Mouse (Mus musculus): ENCODE measurements at regions not wholly inside any gene's neighbourhood (a gene's known extent, or its start where the extent isn't known, plus 50 kb on each side); places are given as distances from the start of the nearest gene placed in this dataset.

DNA sequence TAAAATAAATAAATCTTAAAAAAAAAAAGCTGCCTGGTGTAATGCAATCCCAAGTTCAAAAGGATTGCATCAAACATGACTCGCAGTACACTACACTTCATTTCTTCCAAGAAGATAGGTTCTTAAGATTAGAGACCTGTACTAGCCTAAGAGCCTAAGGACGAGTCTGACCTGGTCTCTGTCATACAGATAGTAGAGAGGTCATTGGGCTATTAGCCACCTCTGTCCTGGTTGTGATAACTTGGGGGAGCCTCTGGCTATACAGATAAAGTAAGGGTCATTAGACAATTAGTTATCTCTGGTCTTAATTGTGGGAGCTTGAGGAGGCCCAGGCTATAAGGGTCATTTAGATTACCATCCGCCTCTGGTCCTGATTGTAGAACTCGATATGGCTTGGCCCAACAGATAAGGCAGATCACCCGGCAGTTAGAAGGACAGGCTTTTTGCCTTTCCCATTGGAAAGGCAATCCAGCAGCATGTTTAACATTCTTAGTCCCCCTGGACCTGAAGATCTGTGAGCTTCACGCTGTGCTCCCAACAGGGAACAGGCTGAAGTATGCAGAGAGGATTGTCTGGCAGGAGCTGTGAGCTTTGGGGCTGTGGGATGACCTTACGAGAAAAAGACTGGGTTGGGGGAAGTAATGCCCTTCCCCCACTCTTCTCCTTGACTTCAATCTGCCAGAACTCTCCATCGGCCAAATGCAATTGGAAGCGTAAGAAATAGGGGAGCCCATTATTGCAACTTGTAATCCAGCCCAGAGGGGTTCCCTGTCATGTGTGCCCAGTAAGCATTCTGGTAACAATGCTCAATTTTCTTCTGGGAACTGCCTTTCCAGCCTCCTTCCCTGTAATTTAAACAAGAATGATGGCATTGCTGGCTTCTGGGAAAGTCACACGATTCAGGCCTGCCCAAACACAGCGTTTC, 199.0 kb upstream of the Jmjd1c start:
- H3K4me3 ChIP-seq (ENCODE audit: low read depth, low read length) = no peak overlapping the region
- ATAC-seq (replicated peaks; ENCODE audit: low FRiP score) = no peak
- no peak overlapping the region for H3K27ac ChIP-seq (ENCODE audit: low read depth, low read length)
- 28% methylated on average over 11 of the region's 11 CpGs for WGBS
- H3K4me1 ChIP-seq (replicated peaks; ENCODE audit: control insufficient read depth, insufficient read depth, low read length) = peaks cover 4% of the 10 kb centered on the region
- no peak for DNase-seq (ENCODE audit: low spot score)
- no peaks in the 10 kb centered on the region for H3K9me3 ChIP-seq (ENCODE audit: control insufficient read depth, low read length)
- H3K27me3 ChIP-seq (replicated peaks; ENCODE audit: control insufficient read depth, insufficient read depth, low read length) = no peaks in the 10 kb centered on the region
- H3K4me2 ChIP-seq = no peak overlapping the region
- H3K9ac ChIP-seq (ENCODE audit: low read depth, low read length) = no peak overlapping the region
- no peaks in the 10 kb centered on the region for H3K36me3 ChIP-seq (ENCODE audit: control insufficient read depth, insufficient read depth, low read length)

DNA sequence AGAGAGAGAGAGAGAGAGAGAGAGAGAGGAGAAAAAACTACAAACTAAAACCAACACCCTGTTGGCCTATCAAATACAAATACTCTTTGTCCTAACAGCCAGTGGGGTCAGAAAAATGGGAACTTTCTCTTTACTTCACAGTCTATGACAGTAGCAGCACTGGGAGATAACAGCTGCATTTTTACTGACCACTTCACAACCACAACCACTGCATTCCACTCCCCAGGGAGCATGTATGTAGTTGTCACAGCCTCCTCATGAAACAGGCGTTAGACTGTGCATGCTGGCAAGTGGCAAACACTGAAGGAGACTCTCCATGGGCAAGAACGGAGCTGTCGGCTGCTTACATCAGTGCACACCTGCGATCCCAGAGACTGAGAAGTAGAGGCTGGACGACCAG, 196.2 kb upstream of the Jmjd1c start:
- WGBS = 79% methylated on average over 5 of the region's 5 CpGs
- Histone ChIP-seq H3K27me3 (replicated peaks; ENCODE audit: control insufficient read depth, insufficient read depth, low read length) (no peaks in the 10 kb centered on the region), H3K4me2 (no peak overlapping the region), H3K36me3 (ENCODE audit: control insufficient read depth, insufficient read depth, low read length) (no peaks in the 10 kb centered on the region), H3K27ac (ENCODE audit: low read depth, low read length) (no peak overlapping the region), H3K4me3 (ENCODE audit: low read depth, low read length) (no peak overlapping the region), H3K9me3 (ENCODE audit: control insufficient read depth, low read length) (no peaks in the 10 kb centered on the region), H3K4me1 (replicated peaks; ENCODE audit: control insufficient read depth, insufficient read depth, low read length) (peaks cover 8% of the 10 kb centered on the region), H3K9ac (ENCODE audit: low read depth, low read length) (no peak overlapping the region)
- DNase-seq (ENCODE audit: low spot score) = no peak
- no peak for ATAC-seq (replicated peaks; ENCODE audit: low FRiP score)

DNA sequence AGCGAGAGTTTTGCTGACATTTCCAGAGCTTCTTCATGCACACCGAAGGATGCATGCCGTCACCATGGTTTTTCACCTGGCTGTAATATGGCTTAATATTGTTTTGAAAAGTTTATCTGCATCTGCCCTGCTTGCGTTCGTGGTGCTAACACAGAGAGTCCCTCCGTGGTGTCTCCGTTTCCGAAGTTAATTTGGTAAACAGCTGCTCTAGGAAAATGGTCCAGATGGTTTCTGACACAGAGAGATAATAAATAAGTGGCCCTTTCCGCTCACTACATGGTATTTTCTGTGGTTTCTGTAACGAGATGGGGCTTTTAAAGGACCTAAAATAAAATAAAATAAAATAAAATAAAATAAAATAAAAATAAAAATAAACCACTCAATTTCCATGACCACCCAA, 195.1 kb upstream of the Jmjd1c start:
- Histone ChIP-seq H3K4me2 (peak overlapping the region; percentile 28; the same call in 1 of the 2 replicates), H3K36me3 (ENCODE audit: control insufficient read depth, insufficient read depth, low read length) (no peaks in the 10 kb centered on the region), H3K27me3 (replicated peaks; ENCODE audit: control insufficient read depth, insufficient read depth, low read length) (no peaks in the 10 kb centered on the region), H3K4me1 (replicated peaks; ENCODE audit: control insufficient read depth, insufficient read depth, low read length) (peaks cover 8% of the 10 kb centered on the region), H3K9ac (ENCODE audit: low read depth, low read length) (no peak overlapping the region), H3K27ac (ENCODE audit: low read depth, low read length) (no peak overlapping the region), H3K4me3 (ENCODE audit: low read depth, low read length) (no peak overlapping the region), H3K9me3 (ENCODE audit: control insufficient read depth, low read length) (no peaks in the 10 kb centered on the region)
- ATAC-seq (replicated peaks; ENCODE audit: low FRiP score) = 0 out of 2 replicates have a peak, but pooled peaks have one; percentile 38
- WGBS = 44% methylated on average over 10 of the region's 10 CpGs
- no peak for DNase-seq (ENCODE audit: low spot score)

- 6% methylated on average over 9 of the region's 9 CpGs for WGBS
- DNase-seq (ENCODE audit: low spot score) (no peak), ATAC-seq (replicated peaks; ENCODE audit: low FRiP score) (no peak)
- H3K4me2 ChIP-seq = peak overlapping the region; percentile 55
- H3K27ac ChIP-seq (ENCODE audit: low read depth, low read length) = no peak overlapping the region
- H3K9ac ChIP-seq (ENCODE audit: low read depth, low read length) = no peak overlapping the region
- no peaks in the 10 kb centered on the region for H3K9me3 ChIP-seq (ENCODE audit: control insufficient read depth, low read length)
- H3K4me1 ChIP-seq (replicated peaks; ENCODE audit: control insufficient read depth, insufficient read depth, low read length) = peaks cover 8% of the 10 kb centered on the region
- peak overlapping the region; percentile 20 for H3K4me3 ChIP-seq (ENCODE audit: low read depth, low read length)
- H3K36me3 ChIP-seq (ENCODE audit: control insufficient read depth, insufficient read depth, low read length) = no peaks in the 10 kb centered on the region
- no peaks in the 10 kb centered on the region for H3K27me3 ChIP-seq (replicated peaks; ENCODE audit: control insufficient read depth, insufficient read depth, low read length)
These were observed 194.1 kb upstream of the Jmjd1c start for GRCm38 (mm10) chr10:66901873-66902272.

- Histone ChIP-seq H3K4me2 (no peak overlapping the region), H3K4me1 (replicated peaks; ENCODE audit: control insufficient read depth, insufficient read depth, low read length) (peaks cover 10% of the 10 kb centered on the region), H3K9me3 (ENCODE audit: control insufficient read depth, low read length) (no peaks in the 10 kb centered on the region), H3K27ac (ENCODE audit: low read depth, low read length) (no peak overlapping the region), H3K36me3 (ENCODE audit: control insufficient read depth, insufficient read depth, low read length) (no peaks in the 10 kb centered on the region), H3K4me3 (ENCODE audit: low read depth, low read length) (no peak overlapping the region), H3K27me3 (replicated peaks; ENCODE audit: control insufficient read depth, insufficient read depth, low read length) (no peaks in the 10 kb centered on the region), H3K9ac (ENCODE audit: low read depth, low read length) (no peak overlapping the region)
- 77% methylated on average over 10 of the region's 10 CpGs for WGBS
- DNase-seq (ENCODE audit: low spot score) (no peak), ATAC-seq (replicated peaks; ENCODE audit: low FRiP score) (no peak)
These were observed 191.2 kb upstream of the Jmjd1c start for GRCm38 (mm10) chr10:66904552-66905367.

DNA sequence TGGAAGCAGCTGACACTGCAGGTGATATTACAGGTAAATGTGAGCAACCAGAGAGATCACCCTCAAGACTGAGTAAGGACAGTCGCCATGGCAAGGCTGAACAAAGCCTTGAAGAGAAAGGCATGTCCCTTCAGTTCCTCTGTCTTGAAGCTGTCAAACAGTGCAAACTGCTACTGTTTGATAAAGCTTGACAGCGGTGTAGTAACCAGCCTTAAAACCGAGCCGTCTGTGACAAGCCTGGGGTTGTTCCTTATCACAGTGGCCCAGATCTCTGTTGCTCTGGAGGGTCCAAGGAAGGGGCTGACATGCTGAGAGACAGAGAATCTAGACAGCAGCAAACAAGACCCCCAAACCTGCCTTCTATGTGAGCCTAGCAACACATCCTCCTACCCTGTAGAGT, 188.1 kb upstream of the Jmjd1c start:
- no peaks in the 10 kb centered on the region for H3K9me3 ChIP-seq (ENCODE audit: control insufficient read depth, low read length)
- no peak overlapping the region for H3K27ac ChIP-seq (ENCODE audit: low read depth, low read length)
- H3K9ac ChIP-seq (ENCODE audit: low read depth, low read length) = no peak overlapping the region
- H3K27me3 ChIP-seq (replicated peaks; ENCODE audit: control insufficient read depth, insufficient read depth, low read length) = no peaks in the 10 kb centered on the region
- DNase-seq (ENCODE audit: low spot score) = no peak
- 20% methylated on average over 4 of the region's 4 CpGs for WGBS
- no peaks in the 10 kb centered on the region for H3K36me3 ChIP-seq (ENCODE audit: control insufficient read depth, insufficient read depth, low read length)
- peaks cover 12% of the 10 kb centered on the region for H3K4me1 ChIP-seq (replicated peaks; ENCODE audit: control insufficient read depth, insufficient read depth, low read length)
- H3K4me3 ChIP-seq (ENCODE audit: low read depth, low read length) = no peak overlapping the region
- H3K4me2 ChIP-seq = peak overlapping the region; percentile 20; the same call in 1 of the 2 replicates
- peak; percentile 83 for ATAC-seq (replicated peaks; ENCODE audit: low FRiP score)

DNA sequence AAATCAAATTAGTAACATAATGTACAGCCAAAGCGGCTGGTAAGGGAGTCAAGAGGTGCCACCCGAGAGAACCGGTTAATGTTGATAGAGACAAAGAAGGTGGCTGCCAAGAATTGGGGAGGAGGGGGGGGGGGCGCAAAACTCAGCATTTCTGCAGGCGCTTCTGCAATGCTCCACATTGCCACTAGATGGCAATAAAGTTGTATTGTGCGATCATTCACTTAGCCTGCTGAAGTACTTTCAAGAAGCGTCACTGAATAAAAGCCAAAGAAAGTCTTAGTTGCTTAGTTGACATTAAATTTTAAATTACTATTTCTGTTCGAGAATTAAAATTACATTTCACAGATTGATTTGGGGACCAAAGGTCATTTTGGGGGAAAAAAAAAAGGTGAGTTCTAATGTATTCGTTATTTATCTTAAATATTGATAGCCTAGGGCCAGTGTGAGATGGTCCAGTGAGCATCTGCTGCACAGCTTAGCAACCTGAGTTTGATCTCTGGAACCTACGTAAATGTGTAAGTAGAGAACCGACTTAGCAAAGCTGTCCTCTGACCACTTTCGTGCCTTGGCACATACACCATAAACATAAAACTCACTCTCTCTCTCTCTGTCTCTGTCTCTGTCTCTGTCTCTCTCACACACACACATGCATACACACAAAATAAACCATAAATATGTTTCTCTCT, 186.6 kb upstream of the Jmjd1c start:
- H3K4me1 ChIP-seq (replicated peaks; ENCODE audit: control insufficient read depth, insufficient read depth, low read length) = peaks cover 17% of the 10 kb centered on the region
- no peak overlapping the region for H3K4me3 ChIP-seq (ENCODE audit: low read depth, low read length)
- no peak overlapping the region for H3K4me2 ChIP-seq
- no peak overlapping the region for H3K9ac ChIP-seq (ENCODE audit: low read depth, low read length)
- no peaks in the 10 kb centered on the region for H3K27me3 ChIP-seq (replicated peaks; ENCODE audit: control insufficient read depth, insufficient read depth, low read length)
- no peaks in the 10 kb centered on the region for H3K36me3 ChIP-seq (ENCODE audit: control insufficient read depth, insufficient read depth, low read length)
- H3K27ac ChIP-seq (ENCODE audit: low read depth, low read length) = no peak overlapping the region
- 18% methylated on average over 12 of the region's 12 CpGs for WGBS
- H3K9me3 ChIP-seq (ENCODE audit: control insufficient read depth, low read length) = no peaks in the 10 kb centered on the region
- no peak for ATAC-seq (replicated peaks; ENCODE audit: low FRiP score)
- DNase-seq (ENCODE audit: low spot score) = no peak

- no peak overlapping the region for H3K27ac ChIP-seq (ENCODE audit: low read depth, low read length)
- peaks cover 17% of the 10 kb centered on the region for H3K4me1 ChIP-seq (replicated peaks; ENCODE audit: control insufficient read depth, insufficient read depth, low read length)
- H3K4me3 ChIP-seq (ENCODE audit: low read depth, low read length) = no peak overlapping the region
- 64% methylated on average over 17 of the region's 17 CpGs for WGBS
- H3K4me2 ChIP-seq = peak overlapping the region; percentile 16
- no peaks in the 10 kb centered on the region for H3K36me3 ChIP-seq (ENCODE audit: control insufficient read depth, insufficient read depth, low read length)
- DNase-seq (ENCODE audit: low spot score) = no peak
- H3K9me3 ChIP-seq (ENCODE audit: control insufficient read depth, low read length) = no peaks in the 10 kb centered on the region
- no peak overlapping the region for H3K9ac ChIP-seq (ENCODE audit: low read depth, low read length)
- no peak for ATAC-seq (replicated peaks; ENCODE audit: low FRiP score)
- H3K27me3 ChIP-seq (replicated peaks; ENCODE audit: control insufficient read depth, insufficient read depth, low read length) = no peaks in the 10 kb centered on the region
These were observed 185.8 kb upstream of the Jmjd1c start for GRCm38 (mm10) chr10:66909905-66910681.
